Mouse (Mus musculus): ENCODE measurements at regions not wholly inside any gene's neighbourhood (a gene's known extent, or its start where the extent isn't known, plus 50 kb on each side); places are given as distances from the start of the nearest gene placed in this dataset.

DNA sequence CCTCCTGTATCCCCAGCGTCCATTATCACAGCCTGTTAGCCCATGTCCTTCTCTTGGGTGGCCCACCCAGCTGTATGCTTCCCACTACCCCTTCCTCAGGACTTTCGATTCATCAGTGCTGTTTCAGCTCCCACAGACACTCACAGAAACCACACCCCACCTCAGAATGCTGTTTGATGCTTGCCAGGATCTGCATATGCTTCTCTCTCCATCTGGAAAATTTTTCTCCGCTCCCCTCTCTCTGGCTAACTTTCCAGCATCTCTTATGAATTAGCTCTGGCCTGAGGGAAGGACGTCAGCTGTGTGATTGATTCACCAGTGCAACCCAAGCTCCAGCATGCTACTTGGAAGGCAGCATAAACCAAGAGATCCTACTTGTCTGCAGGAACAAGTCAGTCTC, 66.0 kb upstream of the Dab1 start:
- TF ChIP-seq CTCF (IDR thresholded peaks at IDR 0.05; ENCODE audit: low read depth, low read length) (no peak), GATA1 (IDR thresholded peaks at IDR 0.05; ENCODE audit: borderline replicate concordance, low read length) (no peak), POLR2AphosphoS5 (IDR thresholded peaks at IDR 0.05; ENCODE audit: insufficient replicate concordance, low read depth, low read length) (no peak), GATA2 (IDR thresholded peaks at IDR 0.05; ENCODE audit: borderline replicate concordance, low read depth, low read length) (no peak), TAL1 (conservative IDR thresholded peaks at IDR 0.05; ENCODE audit: low read depth, low read length) (no peak)
